Mouse (Mus musculus) urinary bladder, postnatal 14 days (tissue): ENCODE results near the gene Zfy1.
"Not testable (repeated sequence)": the region's sequence is repeated elsewhere in the genome, so short reads cannot be mapped to it uniquely, and the experiment has no call there.

ENCODE experiments used
- DNase-seq: peaks from one replicate; pipeline ENCODE4 v3.0.0; 2021; ENCODE audit warnings: low spot score

The Zfy1 gene

DNA sequence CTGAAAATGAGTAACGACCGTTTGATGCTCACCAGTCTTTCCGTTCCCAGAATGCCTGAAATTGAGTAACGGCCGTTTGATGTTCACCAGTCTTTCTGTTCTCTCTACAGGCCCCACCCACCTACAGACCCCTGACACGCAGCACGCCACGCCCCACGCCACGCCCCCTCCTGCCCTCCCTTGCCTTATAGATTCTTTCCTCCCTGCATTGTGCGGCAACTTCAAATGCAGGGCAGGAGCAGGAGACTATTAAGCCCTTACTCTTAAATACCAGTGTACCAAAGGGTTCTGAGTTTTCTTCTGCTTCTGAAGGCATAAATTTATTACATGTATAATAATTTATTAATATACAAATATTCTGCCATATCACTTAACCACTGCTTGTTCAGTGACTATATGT lies at the start of gene Zfy1:
TSS of gene Zfy1 (minus strand) at position 101 of the 400 bp plus-strand sequence.
- not testable (repeated sequence) for DNase-seq

DNA sequence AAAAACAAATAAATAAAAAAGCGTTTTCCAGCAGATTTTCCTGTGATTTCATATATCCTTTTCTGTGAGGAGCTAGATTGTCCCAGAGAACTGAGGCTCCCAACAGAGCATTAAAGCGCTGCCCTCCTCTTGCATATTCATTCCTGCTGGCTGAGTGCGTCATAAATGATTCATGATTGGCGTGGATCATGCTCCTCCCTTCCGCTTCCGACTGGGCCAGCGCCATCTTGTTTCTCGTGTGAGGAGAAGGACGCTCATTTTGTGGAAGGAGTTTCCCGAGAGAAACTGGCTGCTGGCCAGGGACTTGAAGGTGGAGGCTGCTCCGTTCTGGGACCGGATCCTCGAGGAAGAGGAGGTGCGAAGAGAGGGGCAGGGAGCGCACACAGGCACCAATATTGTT lies 21.2 kb upstream of the Zfy1 start, which contains the start of gene Uba1y:
TSS of gene Uba1y (plus strand) at position 254 of the 400 bp plus-strand sequence.
- DNase-seq: no peak

DNA sequence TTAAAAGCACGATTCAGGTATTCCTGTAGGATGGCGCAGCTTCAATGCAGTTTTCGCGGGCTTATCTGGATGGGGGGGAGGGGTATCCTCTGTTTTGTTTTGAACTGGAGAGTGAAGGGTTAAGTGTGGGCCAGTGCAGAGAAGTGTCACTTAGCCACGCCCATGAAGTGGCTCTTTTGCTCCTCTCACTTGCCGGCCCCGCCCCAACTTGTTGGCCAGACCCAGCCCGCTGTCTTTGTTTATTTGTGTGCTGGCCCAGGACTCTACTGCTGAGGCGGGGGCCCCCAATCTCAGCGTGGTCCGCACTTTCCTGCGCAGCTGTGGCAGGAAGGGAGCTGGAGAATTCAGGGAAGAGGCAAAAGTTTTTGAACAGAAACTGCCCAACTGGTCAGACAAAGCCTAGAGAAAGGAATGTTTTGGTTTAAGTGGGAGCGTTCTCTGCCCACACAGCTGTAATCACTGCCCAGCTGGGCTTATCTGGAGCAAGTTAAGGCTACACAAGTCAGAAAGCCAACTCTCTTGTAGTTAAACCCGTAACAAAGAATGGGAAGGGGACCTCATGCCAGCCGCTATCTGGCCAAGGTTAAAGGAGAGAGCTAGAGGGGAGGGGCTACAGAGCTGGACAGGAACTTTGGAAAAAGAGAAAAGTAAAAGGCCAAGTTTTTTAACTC lies 11.9 kb upstream of the Zfy1 start:
- DNase-seq: peak; percentile 39
